Mouse (Mus musculus): ENCODE data around the gene Snx9.

DNA sequence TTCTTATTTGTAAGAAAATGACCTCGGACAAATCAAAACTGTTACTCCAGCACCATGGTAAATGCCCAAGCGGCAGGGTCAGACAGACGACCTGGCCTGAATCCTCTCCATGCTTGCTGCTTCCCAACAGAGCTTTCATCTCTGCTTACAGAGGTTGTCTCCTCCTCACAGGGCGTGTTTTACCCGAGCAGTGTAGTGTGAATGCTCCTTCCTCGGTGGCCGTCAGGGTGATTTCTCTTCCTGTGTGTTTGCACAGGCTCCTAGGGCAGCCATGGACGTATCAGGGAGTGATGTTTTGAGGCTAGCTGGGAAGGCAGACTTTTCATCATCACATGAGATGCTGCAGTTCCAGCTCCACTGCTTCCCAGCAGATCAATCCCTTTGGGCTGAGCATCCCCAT lies 17.1 kb downstream of the Snx9 start:
- TF ChIP-seq CTCF (IDR thresholded peaks at IDR 0.05; ENCODE audit: low read depth, low read length) (no peak), POLR2A (IDR thresholded peaks at IDR 0.05; ENCODE audit: extremely low read depth, insufficient read depth, low read length) (no peak)
